Mouse (Mus musculus): ENCODE measurements around the gene Vamp1. TPM values are rescaled to one million over a fixed set of nuclear protein-coding genes. Genes with fewer than 3 reads are reported as not detected.

The Vamp1 gene
- 5.2 and 5.8 TPM in 2 replicates for polyA plus RNA-seq (2015; fragmentation: Nextera tagmentation; extraction: Ambion mirVana)

DNA sequence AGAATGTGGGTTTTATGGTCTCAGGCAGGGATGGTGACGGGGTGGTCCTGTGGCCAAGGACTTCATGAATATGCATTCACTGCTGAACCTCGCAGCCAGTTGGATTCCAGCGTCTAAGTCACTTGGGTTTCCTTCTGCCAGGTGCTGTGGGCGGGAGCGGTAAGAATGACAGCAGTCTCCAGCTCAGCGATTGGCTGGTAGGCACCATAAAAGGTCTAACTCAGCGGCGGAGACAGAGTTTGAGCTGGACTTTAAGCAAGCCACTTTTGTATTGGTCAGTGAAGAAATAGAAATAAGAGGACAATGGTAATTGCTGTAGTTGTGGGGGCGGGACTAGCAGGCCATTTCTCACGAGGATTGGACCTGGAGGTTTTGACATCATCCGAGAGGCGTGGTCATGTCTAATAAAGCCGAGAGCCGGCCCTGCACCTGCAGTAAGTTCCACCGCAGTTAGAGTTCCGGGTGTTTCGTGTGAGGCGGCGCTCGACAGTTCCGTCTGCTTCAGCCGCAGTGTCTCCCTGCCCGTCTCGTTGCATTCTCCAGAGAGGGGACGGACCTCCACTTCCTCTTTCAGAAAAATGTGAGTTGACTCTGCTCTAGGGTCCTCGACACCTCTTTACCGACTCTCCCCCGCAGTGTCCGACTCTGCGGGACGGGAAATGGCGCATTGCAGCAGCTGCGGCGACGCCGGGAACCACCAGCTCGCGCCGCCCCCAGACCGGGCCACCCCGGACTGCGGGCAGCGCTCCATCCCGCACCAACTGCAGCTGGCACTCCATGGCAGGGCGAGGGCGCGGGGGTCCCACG, at the start of gene Vamp1:
Gene Vamp1, plus strand, starts transcription at position 404 of the 807 bp plus-strand sequence.
- H3K9me3 ChIP-seq (replicated peaks): no peaks in the 10 kb centered on the region
- no peaks in the 10 kb centered on the region for H3K36me3 ChIP-seq
- H3K27me3 ChIP-seq: peaks cover 12% of the 10 kb centered on the region; the same call in 1 of the 2 replicates
- peak within 1 kb of the TSS; percentile 93 for H3K4me2 ChIP-seq (replicated peaks)
- peak; percentile 91 for ATAC-seq (ENCODE audit: insufficient number of reproducible peaks, low FRiP score, low TSS enrichment, low read depth)
- peaks cover 14% of the 10 kb centered on the region; the same call in 1 of the 2 replicates for H3K4me1 ChIP-seq
- H3K9ac ChIP-seq: peak within 1 kb of the TSS; percentile 57
- peak within 1 kb of the TSS; percentile 68 for H3K27ac ChIP-seq (replicated peaks)
- under 1% methylated on average over 48 of the region's 48 CpGs for WGBS
- H3K4me3 ChIP-seq (replicated peaks): peak within 1 kb of the TSS; percentile 61

DNA sequence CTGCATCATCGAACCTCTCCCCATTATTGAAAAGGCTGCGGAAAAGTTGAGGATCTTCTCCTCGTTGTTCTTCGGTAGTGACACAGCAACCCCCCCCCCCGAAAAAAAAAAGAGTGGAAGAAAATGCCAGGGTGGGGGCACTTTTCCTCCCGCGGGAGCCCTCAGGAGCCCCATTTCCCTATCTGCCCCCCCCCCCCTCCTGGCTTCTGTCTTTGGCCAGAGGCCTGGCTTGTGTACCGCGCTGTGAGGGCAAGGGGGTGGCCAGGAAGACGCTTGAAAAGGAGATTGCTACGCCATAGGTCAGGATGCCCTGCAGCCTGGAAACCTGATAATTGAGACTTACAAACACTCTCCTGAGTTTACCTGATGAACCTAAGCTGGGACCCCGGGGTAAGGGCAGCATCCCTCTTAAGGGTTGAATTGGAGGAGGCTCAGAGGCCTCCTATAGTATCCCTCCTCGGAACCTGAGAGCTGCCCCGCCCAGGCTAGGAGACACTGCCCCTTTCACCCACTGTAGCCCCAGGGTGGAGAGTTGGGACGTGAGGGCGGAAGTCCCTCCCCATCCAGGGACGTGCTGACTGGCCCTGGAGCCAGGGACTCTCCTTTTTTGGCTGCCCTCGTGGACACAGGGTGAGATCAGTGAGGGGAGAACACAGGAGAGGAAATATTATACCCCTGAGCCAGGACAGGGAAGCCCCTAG, 49.1 kb upstream of the Vamp1 start, which contains the start of gene Gapdh:
Gene Gapdh, minus strand, starts transcription at position 417 of the 701 bp plus-strand sequence.
- Histone ChIP-seq H3K9ac (peak within 1 kb of the TSS; percentile 91), H3K4me2 (replicated peaks) (peak within 1 kb of the TSS; percentile 85), H3K9me3 (replicated peaks) (no peaks in the 10 kb centered on the region), H3K36me3 (peaks cover 54% of the 10 kb centered on the region), H3K27ac (replicated peaks) (peak within 1 kb of the TSS; percentile 94), H3K4me3 (replicated peaks) (peak within 1 kb of the TSS; percentile 95), H3K27me3 (no peaks in the 10 kb centered on the region), H3K4me1 (peaks cover 39% of the 10 kb centered on the region)
- ATAC-seq (ENCODE audit: insufficient number of reproducible peaks, low FRiP score, low TSS enrichment, low read depth): peak; percentile 71
- WGBS: under 1% methylated on average over 18 of the region's 18 CpGs

DNA sequence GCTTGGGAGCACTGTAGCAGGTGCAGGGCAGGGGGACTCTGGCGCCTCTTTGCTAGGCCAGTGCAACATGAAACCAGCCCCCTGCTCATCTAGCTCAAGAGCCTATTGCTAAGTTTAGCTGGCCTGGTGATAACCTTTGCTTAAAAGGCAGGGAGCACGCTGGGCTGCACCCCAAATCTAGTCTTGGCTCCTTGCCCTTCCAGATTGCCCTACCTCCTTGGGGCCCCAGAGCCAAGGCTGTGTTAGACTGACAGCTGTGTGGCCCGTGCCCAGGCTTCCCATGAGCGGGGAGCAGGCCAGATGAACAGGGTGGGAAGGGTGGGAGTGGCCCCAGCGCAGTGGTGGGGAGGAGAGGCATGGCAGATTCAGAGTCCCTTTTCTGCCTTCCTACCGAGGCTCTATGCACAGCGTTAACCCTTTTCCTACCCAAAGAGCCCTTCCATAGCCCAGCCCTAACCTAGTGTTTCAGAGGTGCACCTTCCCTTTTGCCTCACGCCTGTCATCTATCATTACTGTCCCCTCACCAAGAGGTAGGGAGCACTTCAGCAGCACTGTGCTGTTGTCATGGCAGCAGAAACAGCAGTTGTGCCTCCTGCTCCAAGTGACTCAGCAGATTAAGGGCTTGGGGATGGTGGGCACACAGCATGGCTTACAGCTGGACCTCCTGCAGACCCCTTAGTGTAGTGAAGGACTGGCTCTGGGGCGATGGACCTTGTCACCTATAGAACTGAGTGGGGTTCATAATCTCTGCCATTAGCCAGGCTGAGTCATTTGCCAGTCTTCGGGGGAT, 48.3 kb upstream of the Vamp1 start:
- Histone ChIP-seq H3K27me3 (no peaks in the 10 kb centered on the region), H3K4me3 (replicated peaks) (peak overlapping the region; percentile 95), H3K4me2 (replicated peaks) (peak overlapping the region; percentile 85), H3K4me1 (peaks cover 34% of the 10 kb centered on the region), H3K9me3 (replicated peaks) (no peaks in the 10 kb centered on the region), H3K36me3 (peaks cover 59% of the 10 kb centered on the region), H3K9ac (0 out of 2 replicates have a peak overlapping the region, but pooled peaks have one; percentile 28), H3K27ac (replicated peaks) (peak overlapping the region; percentile 94)
- peak; percentile 48; the same call in 1 of the 2 replicates for ATAC-seq (ENCODE audit: insufficient number of reproducible peaks, low FRiP score, low TSS enrichment, low read depth)
- WGBS: 19% methylated on average over 10 of the region's 10 CpGs

DNA sequence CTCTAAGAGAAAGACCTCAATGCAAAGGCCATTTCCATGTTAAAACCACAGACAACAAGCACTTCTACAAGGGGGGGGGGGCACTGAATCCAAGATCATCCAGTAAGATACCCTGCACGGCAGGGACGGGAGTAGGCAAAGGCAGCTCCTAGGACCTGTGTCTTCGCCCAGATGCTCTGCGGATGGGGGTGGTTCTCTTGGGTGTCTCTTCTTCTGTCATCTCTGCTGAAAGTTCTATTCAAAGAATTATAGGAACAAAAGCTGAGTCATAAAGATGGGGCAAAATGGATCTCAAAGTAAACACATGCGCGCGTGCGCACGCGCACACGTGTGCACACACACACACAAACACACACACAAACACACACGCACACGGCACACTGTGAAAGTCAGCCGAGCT, 47.3 kb upstream of the Vamp1 start:
- WGBS: 89% methylated on average over 14 of the region's 14 CpGs
- no peak overlapping the region for H3K4me2 ChIP-seq (replicated peaks)
- H3K9me3 ChIP-seq (replicated peaks): no peaks in the 10 kb centered on the region
- peaks cover 64% of the 10 kb centered on the region for H3K36me3 ChIP-seq
- H3K27ac ChIP-seq (replicated peaks): 0 out of 2 replicates have a peak overlapping the region, but pooled peaks have one; percentile 94
- peaks cover 34% of the 10 kb centered on the region for H3K4me1 ChIP-seq
- ATAC-seq (ENCODE audit: insufficient number of reproducible peaks, low FRiP score, low TSS enrichment, low read depth): no peak
- H3K27me3 ChIP-seq: no peaks in the 10 kb centered on the region
- no peak overlapping the region for H3K4me3 ChIP-seq (replicated peaks)
- H3K9ac ChIP-seq: no peak overlapping the region

DNA sequence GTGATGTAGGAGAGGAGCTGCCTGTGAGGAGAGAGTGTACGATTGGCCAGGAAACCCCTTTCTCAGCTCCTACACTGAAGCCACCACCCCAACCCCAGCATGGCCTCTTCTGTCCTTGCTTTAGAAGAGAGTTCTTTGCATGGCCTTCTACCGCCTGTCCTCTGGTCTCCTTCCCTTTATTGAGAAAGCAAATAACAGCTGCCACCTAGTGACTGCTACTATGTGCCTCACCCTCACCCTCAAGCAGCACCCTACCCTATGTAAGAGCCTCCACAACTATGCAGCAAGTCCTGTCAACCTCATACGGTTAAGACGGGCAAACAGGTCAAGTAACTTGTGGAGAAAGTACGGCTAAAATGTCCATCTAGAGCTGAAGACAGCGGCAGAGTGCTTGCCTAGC, 45.2 kb upstream of the Vamp1 start:
- 86% methylated on average over 6 of the region's 6 CpGs for WGBS
- H3K4me3 ChIP-seq (replicated peaks): no peak overlapping the region
- H3K4me1 ChIP-seq: peaks cover 21% of the 10 kb centered on the region
- peaks cover 76% of the 10 kb centered on the region for H3K36me3 ChIP-seq
- no peak overlapping the region for H3K9ac ChIP-seq
- no peaks in the 10 kb centered on the region for H3K9me3 ChIP-seq (replicated peaks)
- no peak for ATAC-seq (ENCODE audit: insufficient number of reproducible peaks, low FRiP score, low TSS enrichment, low read depth)
- H3K4me2 ChIP-seq (replicated peaks): no peak overlapping the region
- H3K27me3 ChIP-seq: no peaks in the 10 kb centered on the region
- no peak overlapping the region for H3K27ac ChIP-seq (replicated peaks)

DNA sequence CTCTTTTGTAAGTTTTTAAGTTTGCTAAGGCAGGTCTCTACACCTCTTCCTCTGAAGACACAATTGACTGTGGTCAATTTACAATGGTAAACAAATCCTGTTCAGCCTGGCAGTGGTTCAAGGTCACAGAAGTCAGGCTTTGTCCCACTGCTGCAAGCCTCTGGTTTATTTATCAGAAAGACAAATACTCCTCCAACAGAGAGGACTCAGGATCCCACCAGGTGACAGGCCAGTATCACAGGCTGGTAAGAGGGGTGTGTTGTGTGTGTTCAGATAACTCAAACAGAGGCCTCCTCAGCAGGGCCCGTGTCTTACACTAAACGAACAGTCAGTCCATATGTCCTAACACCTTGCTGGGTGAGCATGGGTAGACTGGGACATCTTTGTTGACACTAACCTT, 42.9 kb upstream of the Vamp1 start:
- Histone ChIP-seq H3K9ac (no peak overlapping the region), H3K27ac (replicated peaks) (no peak overlapping the region), H3K4me1 (peaks cover 4% of the 10 kb centered on the region), H3K4me3 (replicated peaks) (no peak overlapping the region), H3K36me3 (peaks cover 98% of the 10 kb centered on the region), H3K9me3 (replicated peaks) (no peaks in the 10 kb centered on the region), H3K4me2 (replicated peaks) (no peak overlapping the region), H3K27me3 (no peaks in the 10 kb centered on the region)
- no peak for ATAC-seq (ENCODE audit: insufficient number of reproducible peaks, low FRiP score, low TSS enrichment, low read depth)
- WGBS: 74% methylated on average over 2 of the region's 2 CpGs

DNA sequence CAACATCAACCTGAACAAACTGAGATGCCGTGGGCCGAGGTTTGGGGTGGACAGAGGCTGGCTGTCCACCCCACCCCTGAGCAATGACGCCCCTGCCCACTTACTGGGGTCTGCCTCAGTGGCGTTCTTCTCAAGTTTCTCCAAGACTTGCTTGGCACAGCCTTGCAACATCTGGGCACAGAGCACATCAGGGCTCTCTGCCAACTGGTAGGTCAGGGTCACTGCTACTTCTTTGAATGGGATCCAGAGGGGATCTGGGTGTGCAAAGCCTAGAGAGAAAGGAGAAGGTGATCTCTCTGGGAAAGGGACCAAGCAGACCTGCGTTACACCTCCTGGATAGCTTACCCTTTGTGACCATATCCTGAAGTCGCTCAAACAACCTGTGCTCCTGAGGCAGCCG, 42.1 kb upstream of the Vamp1 start:
- Histone ChIP-seq H3K4me1 (no peaks in the 10 kb centered on the region), H3K27me3 (no peaks in the 10 kb centered on the region), H3K9ac (no peak overlapping the region), H3K9me3 (replicated peaks) (no peaks in the 10 kb centered on the region), H3K36me3 (peaks cover 100% of the 10 kb centered on the region), H3K27ac (replicated peaks) (no peak overlapping the region), H3K4me2 (replicated peaks) (no peak overlapping the region), H3K4me3 (replicated peaks) (no peak overlapping the region)
- 92% methylated on average over 7 of the region's 7 CpGs for WGBS
- ATAC-seq (ENCODE audit: insufficient number of reproducible peaks, low FRiP score, low TSS enrichment, low read depth): no peak

DNA sequence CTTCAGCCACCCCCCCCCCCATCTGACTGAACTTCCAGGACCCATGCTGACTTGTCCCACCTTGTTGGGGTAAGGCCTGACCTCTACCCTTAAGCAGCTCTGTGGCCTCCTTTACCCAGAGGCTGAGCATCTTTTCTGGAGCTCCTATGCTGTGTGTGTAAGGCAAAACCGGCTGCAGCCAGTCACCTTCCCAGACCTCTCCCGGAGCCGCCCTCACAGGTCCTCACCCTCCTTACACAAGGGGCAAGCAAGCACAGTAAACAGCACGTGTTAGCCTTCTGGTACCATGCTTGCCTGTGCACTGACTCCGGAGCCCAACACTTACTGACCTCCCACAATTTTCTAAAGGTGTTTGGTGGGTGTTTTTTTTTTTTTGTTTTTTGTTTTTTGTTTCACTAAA, 39.9 kb upstream of the Vamp1 start:
- Histone ChIP-seq H3K27ac (replicated peaks) (no peak overlapping the region), H3K4me2 (replicated peaks) (no peak overlapping the region), H3K36me3 (peaks cover 97% of the 10 kb centered on the region), H3K4me1 (no peaks in the 10 kb centered on the region), H3K27me3 (no peaks in the 10 kb centered on the region), H3K9ac (no peak overlapping the region), H3K9me3 (replicated peaks) (no peaks in the 10 kb centered on the region), H3K4me3 (replicated peaks) (no peak overlapping the region)
- no peak for ATAC-seq (ENCODE audit: insufficient number of reproducible peaks, low FRiP score, low TSS enrichment, low read depth)
- WGBS: 89% methylated on average over 5 of the region's 5 CpGs

DNA sequence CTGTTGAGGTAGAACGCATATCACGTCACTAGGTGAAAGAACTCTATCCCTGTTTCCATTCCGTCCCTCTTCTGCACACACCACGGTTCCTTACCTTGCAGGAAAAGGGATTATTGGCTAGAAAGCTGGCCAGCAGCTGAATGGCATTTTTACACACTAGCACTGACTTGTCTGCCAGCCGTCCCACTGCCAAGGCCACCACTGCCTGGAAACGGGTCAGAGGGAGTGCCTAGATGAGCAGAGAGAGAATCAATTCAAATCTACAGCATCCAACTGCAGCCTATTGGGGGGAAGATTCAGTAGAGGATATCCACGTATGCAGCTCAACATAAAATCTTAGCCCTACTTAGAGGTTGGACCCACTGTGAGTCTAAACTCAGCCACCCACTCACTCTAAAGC, 35.8 kb upstream of the Vamp1 start:
- peaks cover 93% of the 10 kb centered on the region for H3K36me3 ChIP-seq
- no peak overlapping the region for H3K9ac ChIP-seq
- WGBS: 92% methylated on average over 7 of the region's 7 CpGs

DNA sequence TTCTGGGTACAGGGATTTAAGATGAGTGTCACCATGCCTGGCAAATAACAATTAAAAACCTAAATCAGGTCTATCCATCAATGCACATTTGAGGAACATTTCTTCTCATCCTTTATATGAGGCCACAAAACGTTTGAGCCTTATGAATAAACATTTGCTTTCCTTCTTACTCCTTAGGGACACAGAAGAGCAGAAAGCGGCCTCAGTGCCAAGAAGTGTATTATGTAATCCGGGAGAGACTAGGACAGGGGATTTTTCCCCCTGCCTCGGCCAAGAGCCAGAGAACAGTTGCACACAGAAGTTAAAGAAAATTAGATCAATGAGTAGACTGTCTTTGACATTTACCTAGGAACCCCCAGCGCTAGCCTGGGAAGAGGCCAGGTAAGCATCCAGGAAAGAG, 33.2 kb upstream of the Vamp1 start:
- ATAC-seq (ENCODE audit: insufficient number of reproducible peaks, low FRiP score, low TSS enrichment, low read depth): no peak
- Histone ChIP-seq H3K9ac (no peak overlapping the region), H3K36me3 (peaks cover 93% of the 10 kb centered on the region), H3K4me2 (replicated peaks) (no peak overlapping the region), H3K9me3 (replicated peaks) (no peaks in the 10 kb centered on the region), H3K4me1 (no peaks in the 10 kb centered on the region), H3K27ac (replicated peaks) (no peak overlapping the region), H3K27me3 (no peaks in the 10 kb centered on the region), H3K4me3 (replicated peaks) (no peak overlapping the region)
- WGBS: 79% methylated on average over 5 of the region's 5 CpGs

More for the DNA sequence above, 35.8 kb upstream of the Vamp1 start:
- Histone ChIP-seq H3K9me3 (replicated peaks) (no peaks in the 10 kb centered on the region), H3K27ac (replicated peaks) (no peak overlapping the region), H3K4me1 (no peaks in the 10 kb centered on the region), H3K27me3 (no peaks in the 10 kb centered on the region), H3K4me2 (replicated peaks) (no peak overlapping the region), H3K4me3 (replicated peaks) (no peak overlapping the region)
- no peak for ATAC-seq (ENCODE audit: insufficient number of reproducible peaks, low FRiP score, low TSS enrichment, low read depth)

DNA sequence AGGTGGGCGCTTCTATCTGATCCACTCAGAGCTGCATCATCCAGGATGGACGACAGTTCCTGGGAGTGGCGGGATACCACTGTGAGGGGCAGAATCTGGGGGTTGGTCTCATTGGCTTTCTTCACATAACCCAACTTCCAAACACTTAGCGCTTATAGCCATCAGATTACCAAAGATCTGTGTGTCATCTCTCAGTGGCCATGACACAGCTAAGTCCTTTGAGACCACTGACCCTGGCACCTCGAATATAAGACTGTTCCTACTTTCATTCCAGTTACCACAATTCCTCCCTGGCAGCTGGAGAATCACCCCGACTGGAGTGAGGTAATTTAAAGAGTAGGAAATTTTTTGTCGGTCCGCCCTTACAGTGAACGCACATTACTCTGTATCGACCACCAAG, 29.1 kb upstream of the Vamp1 start:
- Histone ChIP-seq H3K4me3 (replicated peaks) (no peak overlapping the region), H3K27ac (replicated peaks) (no peak overlapping the region), H3K9me3 (replicated peaks) (no peaks in the 10 kb centered on the region), H3K4me1 (no peaks in the 10 kb centered on the region), H3K27me3 (no peaks in the 10 kb centered on the region), H3K4me2 (replicated peaks) (no peak overlapping the region), H3K9ac (no peak overlapping the region), H3K36me3 (peaks cover 77% of the 10 kb centered on the region)
- no peak for ATAC-seq (ENCODE audit: insufficient number of reproducible peaks, low FRiP score, low TSS enrichment, low read depth)
- 93% methylated on average over 10 of the region's 10 CpGs for WGBS

Measured in embryonic facial prominence, embryonic 15.5 days (tissue).